Mouse (Mus musculus) heart, postnatal 0 days (tissue): Measurements from ENCODE around the gene Casq2. TPM values are rescaled to one million over a fixed set of nuclear protein-coding genes. Genes with fewer than 3 reads are reported as not detected.
"Not testable (repeated sequence)": the region's sequence is repeated elsewhere in the genome, so short reads cannot be mapped to it uniquely, and the experiment has no call there.

Experiments
- ATAC-seq: fragments of 200-750 bp; cut with Nextera tagmentation; 2 replicates; pipeline ENCODE4 v1.8.0; 2017; ENCODE audit warnings: low read depth, moderate number of reproducible peaks, moderate library complexity; ENCODE audit not compliant: insufficient read depth
- DNase-seq: peaks from one replicate; pipeline ENCODE4 v3.0.0-alpha.2; 2016; ENCODE audit warnings: low spot score
- H3K27ac ChIP-seq: fragments of 300-500 bp; sonication (generic); 2 replicates; pipeline ENCODE4 v1.5.1; 2014; ENCODE audit warnings: low read depth, mild to moderate bottlenecking
- H3K27me3 ChIP-seq: fragments of 300-500 bp; sonication (generic); 2 replicates; pipeline ENCODE4 v1.6.1; 2014; ENCODE audit warnings: low read length, mixed read lengths; ENCODE audit not compliant: control insufficient read depth, insufficient read depth
- H3K36me3 ChIP-seq: fragments of 300-500 bp; sonication (generic); replicated peaks from 2 replicates; pipeline ENCODE4 v1.6.1; 2014; ENCODE audit warnings: low read length, mixed read lengths; ENCODE audit not compliant: control insufficient read depth, insufficient read depth
- H3K4me1 ChIP-seq: fragments of 300-500 bp; sonication (generic); 2 replicates; pipeline ENCODE4 v1.6.1; 2014; ENCODE audit warnings: antibody characterized with exemption; ENCODE audit not compliant: control insufficient read depth, insufficient read depth
- H3K4me2 ChIP-seq: fragments of 300-500 bp; sonication (generic); 2 replicates; pipeline ENCODE4 v1.6.1; 2014; ENCODE audit warnings: low read depth, mild to moderate bottlenecking, low read length, moderate library complexity
- H3K4me3 ChIP-seq: fragments of 300-500 bp; sonication (generic); 2 replicates; pipeline ENCODE4 v1.5.1; 2014; ENCODE audit warnings: low read depth, low read length
- H3K9ac ChIP-seq: fragments of 300-500 bp; sonication (generic); replicated peaks from 2 replicates; pipeline ENCODE4 v1.6.1; 2014; ENCODE audit warnings: low read depth, low read length, mixed read lengths
- H3K9me3 ChIP-seq: fragments of 300-500 bp; sonication (generic); replicated peaks from 2 replicates; pipeline ENCODE4 v1.6.1; 2016; ENCODE audit warnings: low read length; ENCODE audit not compliant: control insufficient read depth
- CTCF ChIP-seq: IDR thresholded peaks from 2 replicates; pipeline ENCODE4 v1.5.1; 2016; ENCODE audit warnings: antibody characterized with exemption, control low read depth, low read depth
- EP300 ChIP-seq: IDR thresholded peaks from 2 replicates; pipeline ENCODE4 v1.6.1; 2016; ENCODE audit warnings: antibody characterized with exemption, low read depth
- WGBS: fragments of 180-500 bp; shearing (Covaris S2); extraction: QIAGEN DNeasy Blood & Tissue Kit; methylation state at CpG from one replicate; pipeline ENCODE4 v1.1.7; 2014; 5-methylcytosine and 5-hydroxymethylcytosine counted together
- polyA plus RNA-seq: library from polyadenylated mRNA; unstranded; fragments of >200 nt; fragmentation: Nextera tagmentation; extraction: Ambion mirVana; gene quantifications from 2 replicates; pipeline ENCODE4 v1.2.1, GENCODE M21; 2015
- total RNA-seq: library from RNA; depleted of rRNA; stranded (reverse); fragments of >200 nt; gene quantifications from 2 replicates; pipeline ENCODE4 v1.2.3, GENCODE M21; 2014; ENCODE audit warnings: low replicate concordance

The Casq2 gene
- total and polyA plus RNA-seq, 2 experiments from 2014 or later: 836 to 872 TPM

DNA sequence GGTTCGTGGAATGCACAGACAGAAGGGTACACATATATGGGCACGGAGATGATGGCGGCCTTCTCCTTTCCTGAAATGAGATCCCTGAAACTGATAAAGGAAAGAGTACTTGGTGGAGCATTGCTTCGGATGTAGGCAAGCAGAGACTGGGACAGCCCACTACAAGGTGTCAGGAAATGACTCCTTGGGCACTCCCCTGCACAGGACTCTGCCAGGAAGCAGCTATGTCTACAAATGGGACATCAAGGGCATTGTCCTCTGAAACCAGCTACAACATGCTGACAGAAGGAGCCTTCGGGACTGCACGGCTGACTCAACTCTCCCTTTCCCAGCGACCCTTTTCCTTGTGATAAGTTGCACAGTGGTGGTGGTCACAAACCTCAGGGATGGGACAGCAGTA lies 70.5 kb downstream of the Casq2 start:
- H3K4me2 ChIP-seq: no peak overlapping the region
- peaks cover 4% of the 10 kb centered on the region; the same call in 1 of the 2 replicates for H3K4me1 ChIP-seq
- H3K9me3 ChIP-seq: no peaks in the 10 kb centered on the region
- DNase-seq: no peak
- WGBS: 70% methylated on average over 7 of the region's 7 CpGs
- no peak overlapping the region for H3K9ac ChIP-seq
- no peak overlapping the region for H3K27ac ChIP-seq
- ATAC-seq: no peak
- H3K36me3 ChIP-seq: peaks cover 47% of the 10 kb centered on the region
- H3K27me3 ChIP-seq: no peaks in the 10 kb centered on the region
- no peak for TF ChIP-seq CTCF
- no peak for TF ChIP-seq EP300
- H3K4me3 ChIP-seq: no peak overlapping the region

GRCm38 (mm10) chr3:102157652-102158051 lies 71.4 kb downstream of the Casq2 start:
- 78% methylated on average over 6 of the region's 6 CpGs for WGBS
- H3K9me3 ChIP-seq: no peaks in the 10 kb centered on the region
- ATAC-seq (no peak), DNase-seq (no peak)
- H3K27ac ChIP-seq: no peak overlapping the region
- H3K4me3 ChIP-seq: no peak overlapping the region
- peaks cover 52% of the 10 kb centered on the region for H3K36me3 ChIP-seq
- H3K4me2 ChIP-seq: no peak overlapping the region
- no peaks in the 10 kb centered on the region for H3K27me3 ChIP-seq
- TF ChIP-seq EP300 (no peak), CTCF (no peak)
- H3K4me1 ChIP-seq: peaks cover 4% of the 10 kb centered on the region; the same call in 1 of the 2 replicates
- H3K9ac ChIP-seq: no peak overlapping the region

GRCm38 (mm10) chr3:102158759-102159422 lies 72.7 kb downstream of the Casq2 start:
- no peak overlapping the region for H3K27ac ChIP-seq
- no peak overlapping the region for H3K4me3 ChIP-seq
- H3K4me1 ChIP-seq: peaks cover 4% of the 10 kb centered on the region; the same call in 1 of the 2 replicates
- 67% methylated on average over 14 of the region's 14 CpGs for WGBS
- peaks cover 60% of the 10 kb centered on the region for H3K36me3 ChIP-seq
- H3K9me3 ChIP-seq: no peaks in the 10 kb centered on the region
- DNase-seq (peak; percentile 52), ATAC-seq (no peak)
- no peaks in the 10 kb centered on the region for H3K27me3 ChIP-seq
- TF ChIP-seq EP300 (no peak), CTCF (no peak)
- H3K9ac ChIP-seq: no peak overlapping the region
- no peak overlapping the region for H3K4me2 ChIP-seq

DNA sequence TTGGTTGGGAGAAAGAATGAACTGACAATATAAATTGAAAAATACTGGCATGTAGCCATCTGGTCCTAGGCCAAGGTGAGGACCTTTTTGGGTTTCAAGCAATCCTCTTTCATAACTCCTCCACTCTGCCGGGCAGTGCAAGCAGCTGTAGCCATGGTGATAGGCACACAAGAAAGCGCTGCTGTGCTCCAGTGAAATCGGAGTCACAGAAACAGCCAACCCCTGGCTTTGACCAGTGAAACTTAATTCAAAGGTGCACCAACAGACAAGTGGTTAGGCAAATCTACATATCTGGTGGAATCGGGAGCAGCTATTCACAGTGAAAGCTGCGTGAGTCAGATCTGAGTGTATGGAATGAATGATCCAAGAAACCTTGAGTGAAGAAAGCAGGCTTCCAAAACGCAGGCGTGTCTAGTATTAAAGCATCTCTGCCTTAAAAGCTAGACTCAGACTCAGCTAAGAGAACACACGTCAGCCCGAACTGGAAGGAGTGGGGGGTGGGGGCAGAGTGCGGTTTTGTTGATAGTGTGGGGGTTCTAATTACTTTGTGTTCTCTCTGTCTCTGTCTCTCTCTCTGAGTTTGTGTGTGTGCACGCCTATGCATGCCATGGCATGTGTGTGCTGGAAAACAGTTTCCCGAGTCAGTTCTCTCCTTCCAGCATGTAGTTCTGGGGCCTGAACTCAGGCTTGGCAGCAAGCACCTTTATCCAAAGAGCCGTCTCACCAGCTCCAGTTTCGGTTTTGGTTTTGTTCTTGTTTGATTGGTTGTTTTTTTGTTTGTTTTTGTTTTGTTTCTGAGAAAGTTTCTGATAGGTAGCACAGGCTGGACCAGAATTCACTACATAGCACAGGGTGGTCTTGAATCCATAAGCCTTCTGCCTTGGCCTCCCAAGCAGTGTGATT lies 73.5 kb downstream of the Casq2 start:
- Histone ChIP-seq H3K4me3 (no peak overlapping the region), H3K36me3 (peaks cover 57% of the 10 kb centered on the region), H3K4me1 (peaks cover 4% of the 10 kb centered on the region; the same call in 1 of the 2 replicates), H3K4me2 (no peak overlapping the region), H3K9ac (no peak overlapping the region), H3K27ac (no peak overlapping the region), H3K27me3 (no peaks in the 10 kb centered on the region), H3K9me3 (no peaks in the 10 kb centered on the region)
- TF ChIP-seq EP300 (no peak), CTCF (no peak)
- ATAC-seq: peak; percentile 69; the same call in 1 of the 2 replicates
- no peak for DNase-seq
- WGBS: 65% methylated on average over 14 of the region's 14 CpGs

GRCm38 (mm10) chr3:102163861-102164260 lies 77.6 kb downstream of the Casq2 start:
- not testable (repeated sequence) for H3K4me2 ChIP-seq, H3K4me3 ChIP-seq, ATAC-seq, H3K27ac ChIP-seq, DNase-seq, H3K27me3 ChIP-seq, H3K9ac ChIP-seq, H3K9me3 ChIP-seq
- Histone ChIP-seq H3K36me3 (peaks cover 43% of the 10 kb centered on the region), H3K4me1 (peaks cover 21% of the 10 kb centered on the region)
- whole genome bisulfite sequencing: 77% methylated on average over 1 of the region's 1 CpGs
